Mouse (Mus musculus) 416B (cell line): ENCODE measurements around the gene Pygo1.

ENCODE experiments used
- DNase-seq: peaks from one replicate; pipeline ENCODE4 v3.0.0; 2011; ENCODE audit warnings: low read depth

Pygo1 gene

DNA sequence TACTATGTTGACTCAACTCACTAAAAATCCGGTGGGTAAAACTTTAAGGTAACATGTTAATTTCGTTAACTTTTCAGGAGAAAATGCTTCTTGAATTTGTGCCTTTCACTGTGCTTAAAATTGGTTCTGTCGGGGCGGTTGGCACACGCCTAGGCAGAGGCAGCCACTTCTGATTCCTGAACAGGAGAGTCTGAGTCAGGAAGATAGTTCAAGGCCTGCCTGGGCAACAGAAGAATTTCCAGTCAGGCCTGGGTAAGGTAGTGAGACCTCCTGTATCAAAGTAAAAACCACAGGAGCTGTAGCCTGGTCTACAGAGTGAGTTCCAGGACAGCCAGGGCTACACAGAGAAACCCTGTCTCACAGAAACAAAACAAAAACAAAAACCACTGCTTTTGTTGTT, 67.1 kb downstream of the Pygo1 start:
- DNase-seq: no peak

GRCm38 (mm10) chr9:72996167-72996566, 70.7 kb downstream of the Pygo1 start:
- no peak for DNase-seq

DNA sequence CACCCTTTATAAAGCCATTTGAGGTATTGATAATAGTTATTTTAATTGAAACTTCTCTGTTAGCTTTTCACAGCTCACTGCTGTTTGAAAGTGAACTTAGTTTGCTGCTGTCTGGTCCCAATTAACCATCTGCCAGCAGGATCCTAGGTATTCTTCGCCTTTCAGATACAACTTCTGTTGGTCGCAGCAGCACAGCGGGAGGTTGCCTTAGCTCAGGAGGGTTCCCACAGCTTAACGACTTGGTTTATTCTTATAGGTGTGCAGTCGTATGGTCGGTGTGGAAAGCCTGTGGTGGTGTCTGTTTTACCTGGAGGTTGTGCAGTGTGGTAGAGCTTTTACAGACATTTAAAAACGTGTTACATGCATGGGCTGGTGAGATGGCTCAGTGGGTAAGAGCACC, 71.4 kb downstream of the Pygo1 start:
- no peak for DNase-seq

GRCm38 (mm10) chr9:73000487-73000886, 75.0 kb downstream of the Pygo1 start:
- peak; percentile 32 for DNase-seq

- no peak for DNase-seq
These were observed 76.0 kb downstream of the Pygo1 start for GRCm38 (mm10) chr9:73001314-73002011.
